Mouse (Mus musculus): ENCODE results near the gene Stk33. TPM values are rescaled to one million over a fixed set of nuclear protein-coding genes. Genes with fewer than 3 reads are reported as not detected.
"Not testable (repeated sequence)": the region's sequence is repeated elsewhere in the genome, so short reads cannot be mapped to it uniquely, and the experiment has no call there.

The Stk33 gene
- polyA plus RNA-seq, 1 experiment from 2014 or later, result 7.8 TPM

DNA sequence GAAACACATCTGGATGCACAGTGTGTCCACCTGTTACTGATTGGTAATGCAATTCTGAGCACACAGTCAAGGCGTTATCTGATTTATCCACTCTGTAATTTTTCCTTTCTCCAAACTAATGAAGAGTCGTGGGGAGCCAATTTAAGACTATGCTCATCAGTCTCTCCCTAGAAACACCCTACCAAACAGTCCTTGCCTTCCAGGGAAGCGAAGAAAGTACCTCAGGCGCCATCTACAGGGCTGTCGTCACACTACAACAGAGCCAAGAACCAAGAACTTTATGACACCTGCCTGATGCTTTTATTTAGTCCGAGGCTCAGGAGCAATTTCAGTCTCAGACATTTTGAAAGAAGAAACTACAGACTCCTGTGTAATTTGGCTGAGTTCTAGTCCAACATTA is 6.1 kb upstream of the Stk33 start:
- WGBS, result 9% methylated on average over 6 of the region's 6 CpGs
- Histone ChIP-seq H3K4me1 (peaks cover 11% of the 10 kb centered on the region), H3K36me3 (replicated peaks) (no peaks in the 10 kb centered on the region), H3K27me3 (replicated peaks) (no peaks in the 10 kb centered on the region), H3K4me2 (no peak overlapping the region), H3K9me3 (no peaks in the 10 kb centered on the region), H3K4me3 (no peak overlapping the region), H3K9ac (no peak overlapping the region), H3K27ac (no peak overlapping the region)
- ATAC-seq (replicated peaks), result peak; percentile 55

DNA sequence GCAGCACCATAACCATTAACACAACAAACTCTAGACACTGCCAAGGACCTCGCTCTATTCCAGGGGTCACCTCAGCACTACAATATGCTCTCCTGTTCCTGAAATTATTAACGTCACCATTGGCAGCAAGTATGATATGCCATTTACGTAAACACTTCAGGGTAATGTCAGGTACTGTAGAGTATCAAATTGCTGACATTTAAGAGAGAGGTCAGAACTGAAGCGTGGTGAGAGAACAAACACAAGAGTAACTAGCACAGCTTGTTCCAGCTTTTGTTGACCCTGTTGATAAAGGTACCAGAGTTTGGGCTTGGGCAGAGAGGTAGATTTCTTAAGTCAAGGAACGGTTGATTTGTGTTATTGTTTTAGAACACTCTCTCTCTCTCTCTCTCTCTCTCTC is 3.9 kb upstream of the Stk33 start:
- ATAC-seq (replicated peaks), result no peak
- Histone ChIP-seq H3K36me3 (replicated peaks) (no peaks in the 10 kb centered on the region), H3K27me3 (replicated peaks) (no peaks in the 10 kb centered on the region), H3K27ac (no peak overlapping the region), H3K4me2 (no peak overlapping the region), H3K4me3 (no peak overlapping the region), H3K9ac (no peak overlapping the region), H3K9me3 (no peaks in the 10 kb centered on the region), H3K4me1 (peaks cover 32% of the 10 kb centered on the region)
- WGBS, result 82% methylated on average over 5 of the region's 5 CpGs

DNA sequence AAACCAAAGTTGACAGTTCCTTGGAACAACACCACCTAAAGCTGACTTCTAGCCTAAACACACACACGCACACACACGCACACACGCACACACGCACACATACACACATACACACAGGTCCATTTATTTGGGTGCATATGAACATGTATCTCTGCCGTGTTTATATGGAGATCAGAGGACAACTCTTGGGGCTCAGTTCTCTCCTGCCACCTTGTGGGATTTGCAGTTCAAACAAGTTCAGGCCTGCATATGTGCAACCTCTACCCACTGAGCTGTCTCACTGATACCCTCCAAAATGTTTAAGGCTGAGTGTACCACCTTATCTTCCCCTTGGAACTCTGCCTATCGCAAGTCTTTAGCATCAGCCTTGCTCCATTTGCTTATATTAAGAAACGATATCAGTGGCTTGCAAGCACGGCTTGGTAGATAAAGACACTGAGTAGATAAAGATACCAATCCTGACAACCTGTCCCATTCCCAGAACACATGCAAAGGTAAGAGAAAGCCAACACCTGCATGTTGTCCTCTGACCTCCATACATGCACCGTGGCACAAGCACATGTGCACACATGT is 1.9 kb upstream of the Stk33 start:
- ATAC-seq (replicated peaks), result no peak
- no peaks in the 10 kb centered on the region for H3K9me3 ChIP-seq
- H3K27ac ChIP-seq, result no peak overlapping the region
- H3K27me3 ChIP-seq (replicated peaks), result no peaks in the 10 kb centered on the region
- peak overlapping the region; percentile 10; the same call in 1 of the 2 replicates for H3K4me2 ChIP-seq
- peaks cover 32% of the 10 kb centered on the region for H3K4me1 ChIP-seq
- 79% methylated on average over 9 of the region's 9 CpGs for WGBS
- H3K9ac ChIP-seq, result no peak overlapping the region
- no peaks in the 10 kb centered on the region for H3K36me3 ChIP-seq (replicated peaks)
- no peak overlapping the region for H3K4me3 ChIP-seq

DNA sequence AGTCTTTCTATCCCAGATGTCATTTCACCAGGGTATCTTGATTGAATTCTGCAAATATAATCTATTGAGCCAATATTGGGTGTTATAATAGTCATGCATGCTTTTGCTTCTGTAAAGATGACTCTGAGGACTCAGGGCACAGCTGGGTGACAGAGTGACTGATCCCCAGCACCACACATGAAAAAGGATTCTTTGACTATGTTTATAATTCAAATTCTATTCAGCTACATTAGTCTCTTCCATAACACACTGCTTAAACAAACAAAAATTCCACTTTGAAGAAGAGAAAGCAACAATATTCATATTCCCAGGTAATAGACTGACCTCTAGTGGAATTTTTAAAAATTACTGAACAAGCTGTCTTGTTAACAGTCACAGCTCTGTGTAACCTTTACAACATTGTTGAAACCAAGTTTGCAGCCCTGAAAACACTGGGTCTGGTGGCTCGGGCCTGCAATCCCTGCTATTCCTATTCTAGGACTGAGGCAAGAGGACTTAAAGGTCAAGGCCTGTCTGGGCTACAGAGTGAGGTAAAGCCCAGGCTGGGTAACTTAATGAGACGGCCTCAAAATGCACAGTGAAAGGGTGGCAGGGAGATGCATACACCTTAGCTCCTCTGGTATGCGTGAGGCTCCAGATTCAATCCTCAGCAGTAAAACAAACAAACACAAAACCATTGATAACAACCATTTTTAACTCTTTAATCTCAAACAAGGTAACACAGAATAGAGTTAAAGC is 14.3 kb downstream of the Stk33 start:
- Histone ChIP-seq H3K4me2 (no peak overlapping the region), H3K27ac (no peak overlapping the region), H3K27me3 (replicated peaks) (no peaks in the 10 kb centered on the region), H3K36me3 (replicated peaks) (no peaks in the 10 kb centered on the region), H3K4me1 (no peaks in the 10 kb centered on the region), H3K4me3 (no peak overlapping the region), H3K9ac (no peak overlapping the region), H3K9me3 (no peaks in the 10 kb centered on the region)
- ATAC-seq (replicated peaks), result peak; percentile 72
- WGBS, result 60% methylated on average over 3 of the region's 3 CpGs

DNA sequence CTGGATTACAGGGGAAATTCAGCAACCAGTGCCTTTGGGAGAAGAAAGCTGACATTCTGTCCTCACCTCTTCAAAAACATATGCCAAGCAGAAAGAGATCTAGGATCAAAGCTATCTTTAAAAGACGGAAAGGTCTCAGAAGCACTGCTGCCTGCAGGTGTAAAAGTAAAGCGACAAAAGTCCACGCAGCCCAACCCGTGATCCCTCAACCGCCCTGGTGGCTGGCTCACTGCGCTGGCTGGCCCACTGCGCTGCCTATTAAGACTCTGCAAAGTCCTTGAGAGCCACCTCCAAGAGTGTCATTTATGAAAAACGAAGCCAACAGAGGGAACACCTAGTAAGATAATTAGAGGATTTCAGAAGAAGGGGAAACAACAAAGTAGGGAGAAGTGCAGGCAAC is 16.1 kb downstream of the Stk33 start:
- Histone ChIP-seq H3K4me2 (no peak overlapping the region), H3K4me1 (no peaks in the 10 kb centered on the region), H3K36me3 (replicated peaks) (no peaks in the 10 kb centered on the region), H3K9me3 (no peaks in the 10 kb centered on the region), H3K4me3 (no peak overlapping the region), H3K9ac (no peak overlapping the region), H3K27ac (no peak overlapping the region), H3K27me3 (replicated peaks) (no peaks in the 10 kb centered on the region)
- WGBS, result 83% methylated on average over 8 of the region's 8 CpGs
- peak; percentile 60; the same call in 1 of the 2 replicates for ATAC-seq (replicated peaks)

DNA sequence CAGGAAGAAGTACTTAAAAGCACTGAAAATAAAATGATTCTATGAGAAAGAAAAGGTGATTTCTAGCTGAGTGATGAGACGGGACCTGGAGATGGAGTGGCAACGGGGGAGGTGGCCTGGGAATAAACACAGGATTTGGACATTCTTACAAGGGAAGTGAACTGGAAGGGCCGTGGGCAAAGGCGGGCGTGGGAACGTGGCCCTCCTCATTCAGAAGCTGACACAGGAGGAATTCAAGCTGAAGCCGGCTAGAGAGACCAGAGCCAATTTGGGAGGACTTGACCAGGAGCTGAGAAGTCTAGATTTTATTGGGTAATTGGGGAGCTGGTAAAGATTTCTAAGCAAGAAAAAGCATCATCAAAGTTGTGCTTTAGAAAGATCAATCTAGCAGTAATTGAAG is 33.4 kb downstream of the Stk33 start:
- Histone ChIP-seq H3K9me3 (no peaks in the 10 kb centered on the region), H3K27me3 (replicated peaks) (no peaks in the 10 kb centered on the region), H3K36me3 (replicated peaks) (no peaks in the 10 kb centered on the region), H3K4me1 (no peaks in the 10 kb centered on the region), H3K27ac (no peak overlapping the region), H3K4me3 (no peak overlapping the region), H3K9ac (no peak overlapping the region), H3K4me2 (no peak overlapping the region)
- WGBS, result 42% methylated on average over 7 of the region's 7 CpGs
- no peak for ATAC-seq (replicated peaks)

DNA sequence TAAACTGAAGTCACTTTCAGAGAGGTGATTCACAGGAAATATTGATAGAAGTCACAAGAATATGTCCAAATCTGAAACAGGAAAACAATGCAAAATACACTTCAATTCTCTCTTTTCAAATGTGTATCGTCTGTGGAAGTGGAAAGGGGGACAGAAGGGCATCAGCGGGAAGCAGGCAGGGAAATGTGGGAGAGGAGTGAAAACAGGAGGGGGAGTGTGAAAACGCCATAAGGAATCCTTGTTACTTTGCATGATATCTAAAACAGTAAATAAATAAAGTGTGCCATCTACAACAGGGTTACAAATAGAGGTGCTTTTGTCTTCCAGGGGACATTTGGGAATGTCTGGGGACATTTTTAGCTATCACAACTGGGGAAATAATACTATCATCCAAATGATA is 39.6 kb downstream of the Stk33 start:
- Histone ChIP-seq H3K4me1 (no peaks in the 10 kb centered on the region), H3K27ac (no peak overlapping the region), H3K36me3 (replicated peaks) (no peaks in the 10 kb centered on the region), H3K9me3 (no peaks in the 10 kb centered on the region), H3K4me3 (no peak overlapping the region), H3K4me2 (no peak overlapping the region), H3K27me3 (replicated peaks) (no peaks in the 10 kb centered on the region), H3K9ac (no peak overlapping the region)
- ATAC-seq (replicated peaks), result no peak
- WGBS, result 70% methylated on average over 3 of the region's 3 CpGs

DNA sequence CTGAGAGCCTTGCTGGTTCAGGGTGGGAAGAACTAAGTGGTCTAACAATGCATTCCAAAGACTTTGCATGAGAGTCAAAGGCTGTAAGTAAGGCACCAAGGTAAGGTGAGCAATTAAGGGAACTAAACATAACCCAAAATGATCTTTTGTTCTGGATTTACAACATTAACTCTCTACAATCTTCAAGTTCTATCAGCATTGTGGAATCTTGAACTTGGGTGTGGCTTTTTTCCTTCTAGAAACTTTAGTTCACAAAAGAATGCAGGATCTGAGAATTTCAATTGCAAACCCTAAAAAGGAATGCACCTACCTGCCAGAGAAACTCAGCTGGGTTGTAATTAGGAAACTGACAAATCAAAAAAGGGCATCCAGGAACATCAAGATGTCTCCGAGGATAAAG is 57.8 kb downstream of the Stk33 start:
- Histone ChIP-seq H3K4me2 (no peak overlapping the region), H3K27ac (no peak overlapping the region), H3K9ac (no peak overlapping the region), H3K27me3 (replicated peaks) (no peaks in the 10 kb centered on the region), H3K36me3 (replicated peaks) (no peaks in the 10 kb centered on the region), H3K4me3 (no peak overlapping the region), H3K4me1 (no peaks in the 10 kb centered on the region), H3K9me3 (peaks cover 11% of the 10 kb centered on the region; the same call in 1 of the 2 replicates)
- WGBS, result 81% methylated on average over 1 of the region's 1 CpGs
- ATAC-seq (replicated peaks), result no peak

DNA sequence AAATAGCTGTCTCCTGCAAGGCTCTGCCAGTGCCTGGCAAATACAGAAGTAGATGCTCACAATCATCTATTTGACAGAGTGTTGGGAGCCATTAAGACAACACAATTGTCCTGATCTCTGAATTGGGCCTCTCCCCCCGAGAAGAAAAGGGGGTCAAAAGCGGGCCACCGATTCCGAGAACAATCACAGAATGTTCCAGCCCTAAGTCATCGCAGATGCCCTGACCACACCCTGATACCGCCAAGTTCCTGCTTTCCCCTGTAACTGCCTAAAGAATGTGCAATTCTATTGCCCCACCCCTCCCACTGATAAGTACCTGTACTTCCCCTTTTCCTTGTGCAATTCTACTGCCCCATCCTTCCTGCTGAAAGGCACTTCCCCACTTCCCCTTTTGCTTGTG is 65.3 kb downstream of the Stk33 start:
- not testable (repeated sequence) for H3K27me3 ChIP-seq (replicated peaks); H3K4me2 ChIP-seq; H3K36me3 ChIP-seq (replicated peaks); H3K9me3 ChIP-seq; H3K4me1 ChIP-seq; H3K4me3 ChIP-seq; H3K27ac ChIP-seq; ATAC-seq (replicated peaks); H3K9ac ChIP-seq
- WGBS, result 90% methylated on average over 6 of the region's 6 CpGs

DNA sequence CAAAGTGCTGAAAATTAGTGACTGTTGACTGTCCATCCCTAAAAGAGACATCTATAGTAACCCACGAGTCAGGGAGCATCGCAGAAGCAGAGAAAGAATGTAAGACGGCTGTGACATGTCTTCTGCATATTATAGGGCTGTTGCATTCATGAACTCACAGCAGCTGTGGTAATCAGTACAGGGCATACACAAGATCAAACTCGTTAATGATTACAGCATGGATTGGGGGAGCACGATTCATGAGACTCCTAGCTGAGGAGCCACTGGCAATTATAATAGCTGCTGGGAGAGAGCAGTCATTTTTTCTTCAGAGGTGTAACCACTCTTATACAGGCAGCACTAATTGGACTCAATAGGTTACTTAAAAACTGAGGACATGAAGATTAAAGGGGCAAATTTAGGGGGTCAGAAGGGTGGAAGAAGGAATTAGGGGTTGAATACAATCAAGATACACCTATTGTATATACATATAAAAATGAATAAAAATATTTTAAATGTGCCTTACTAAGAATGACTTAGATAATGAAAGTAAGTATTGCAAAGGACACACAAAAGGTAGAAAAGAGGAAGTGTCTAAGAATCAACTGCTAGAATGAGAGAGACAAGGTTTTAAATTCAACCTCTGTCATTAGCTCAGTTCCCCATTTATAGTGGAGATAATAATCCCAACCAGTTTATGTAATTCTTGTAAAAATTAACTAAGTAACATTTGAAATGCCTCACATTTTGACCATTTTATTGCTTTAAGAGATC is 80.3 kb downstream of the Stk33 start:
- ATAC-seq (replicated peaks), result no peak
- Histone ChIP-seq H3K27ac (no peak overlapping the region), H3K4me1 (no peaks in the 10 kb centered on the region), H3K27me3 (replicated peaks) (no peaks in the 10 kb centered on the region), H3K36me3 (replicated peaks) (no peaks in the 10 kb centered on the region), H3K4me2 (no peak overlapping the region), H3K9me3 (no peaks in the 10 kb centered on the region), H3K4me3 (no peak overlapping the region), H3K9ac (no peak overlapping the region)
- 58% methylated on average over 5 of the region's 5 CpGs for WGBS

DNA sequence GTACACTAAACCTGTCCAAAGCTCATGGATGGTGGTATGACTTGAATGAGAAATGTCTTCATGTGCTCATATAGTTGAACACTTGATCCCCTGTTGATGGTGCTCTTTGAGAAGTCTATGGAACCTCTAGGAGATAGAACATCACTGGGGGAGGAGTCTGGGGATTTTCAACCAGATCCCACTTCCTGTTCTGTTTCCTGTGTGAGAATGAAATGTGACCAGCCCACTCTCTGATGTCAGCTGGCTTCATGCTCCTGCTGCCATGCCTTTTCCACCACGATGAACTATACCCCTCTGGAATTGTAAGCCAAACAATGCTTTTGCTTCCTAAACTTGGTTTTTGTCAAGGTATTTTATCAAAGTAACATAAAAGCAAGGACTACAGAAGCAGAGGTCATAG is 81.0 kb downstream of the Stk33 start:
- Histone ChIP-seq H3K4me3 (no peak overlapping the region), H3K4me1 (no peaks in the 10 kb centered on the region), H3K27ac (no peak overlapping the region), H3K9ac (no peak overlapping the region), H3K27me3 (replicated peaks) (no peaks in the 10 kb centered on the region), H3K36me3 (replicated peaks) (no peaks in the 10 kb centered on the region), H3K4me2 (no peak overlapping the region), H3K9me3 (no peaks in the 10 kb centered on the region)
- WGBS, result 74% methylated on average over 1 of the region's 1 CpGs
- ATAC-seq (replicated peaks), result no peak

DNA sequence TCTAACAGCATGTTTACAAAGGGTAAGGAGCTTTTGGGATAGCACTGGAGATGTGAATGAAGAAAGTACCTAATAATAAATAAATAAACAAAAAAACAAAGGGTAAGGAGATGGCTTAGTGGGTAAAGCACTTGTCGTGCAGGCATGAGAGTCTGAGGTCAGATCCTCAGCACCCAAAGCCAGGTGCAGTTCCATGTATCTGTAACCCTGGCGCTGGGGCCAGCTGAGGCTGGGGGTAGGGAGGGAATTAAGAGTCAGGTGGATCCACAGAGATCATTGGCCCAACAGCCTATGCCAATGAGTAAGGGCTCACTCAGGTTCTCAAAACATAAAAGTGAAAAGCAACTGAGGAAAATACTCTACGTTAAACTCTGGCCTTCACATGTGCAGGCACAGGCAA is 91.6 kb downstream of the Stk33 start:
- no peak overlapping the region for H3K9ac ChIP-seq
- H3K27ac ChIP-seq, result no peak overlapping the region
- H3K4me3 ChIP-seq, result no peak overlapping the region
- H3K4me1 ChIP-seq, result no peaks in the 10 kb centered on the region
- 79% methylated on average over 3 of the region's 3 CpGs for WGBS
- ATAC-seq (replicated peaks), result no peak
- no peaks in the 10 kb centered on the region for H3K27me3 ChIP-seq (replicated peaks)
- H3K4me2 ChIP-seq, result no peak overlapping the region
- no peaks in the 10 kb centered on the region for H3K9me3 ChIP-seq
- no peaks in the 10 kb centered on the region for H3K36me3 ChIP-seq (replicated peaks)

DNA sequence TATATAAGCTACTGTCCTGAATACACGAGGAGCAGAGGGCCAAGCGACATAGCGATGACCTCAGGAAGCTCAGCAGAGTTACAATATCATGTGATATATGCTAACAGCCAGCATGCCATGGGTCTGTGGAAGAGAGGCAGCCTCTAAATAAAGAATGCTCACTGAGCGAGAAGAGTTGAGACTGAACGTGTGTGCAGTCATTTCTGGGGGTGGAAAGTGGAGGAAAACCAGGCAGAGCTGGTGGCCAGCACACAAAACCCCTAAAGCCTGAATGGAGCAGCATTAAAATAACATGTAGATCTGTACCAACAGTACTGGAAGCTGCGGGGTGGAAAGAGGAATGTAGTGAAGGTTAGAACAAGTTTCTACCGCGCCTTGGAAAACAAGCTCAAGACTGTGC is 107.2 kb downstream of the Stk33 start:
- WGBS, result 90% methylated on average over 8 of the region's 8 CpGs
- H3K4me3 ChIP-seq, result no peak overlapping the region
- H3K27me3 ChIP-seq (replicated peaks), result no peaks in the 10 kb centered on the region
- no peaks in the 10 kb centered on the region for H3K4me1 ChIP-seq
- no peak for ATAC-seq (replicated peaks)
- no peaks in the 10 kb centered on the region for H3K9me3 ChIP-seq
- H3K27ac ChIP-seq, result no peak overlapping the region
- no peaks in the 10 kb centered on the region for H3K36me3 ChIP-seq (replicated peaks)
- no peak overlapping the region for H3K4me2 ChIP-seq
- no peak overlapping the region for H3K9ac ChIP-seq

Data from midbrain, embryonic 15.5 days (tissue).